Comparison of ENCODE assay signal across 8 mouse cellular contexts in the genomic region with DNA sequence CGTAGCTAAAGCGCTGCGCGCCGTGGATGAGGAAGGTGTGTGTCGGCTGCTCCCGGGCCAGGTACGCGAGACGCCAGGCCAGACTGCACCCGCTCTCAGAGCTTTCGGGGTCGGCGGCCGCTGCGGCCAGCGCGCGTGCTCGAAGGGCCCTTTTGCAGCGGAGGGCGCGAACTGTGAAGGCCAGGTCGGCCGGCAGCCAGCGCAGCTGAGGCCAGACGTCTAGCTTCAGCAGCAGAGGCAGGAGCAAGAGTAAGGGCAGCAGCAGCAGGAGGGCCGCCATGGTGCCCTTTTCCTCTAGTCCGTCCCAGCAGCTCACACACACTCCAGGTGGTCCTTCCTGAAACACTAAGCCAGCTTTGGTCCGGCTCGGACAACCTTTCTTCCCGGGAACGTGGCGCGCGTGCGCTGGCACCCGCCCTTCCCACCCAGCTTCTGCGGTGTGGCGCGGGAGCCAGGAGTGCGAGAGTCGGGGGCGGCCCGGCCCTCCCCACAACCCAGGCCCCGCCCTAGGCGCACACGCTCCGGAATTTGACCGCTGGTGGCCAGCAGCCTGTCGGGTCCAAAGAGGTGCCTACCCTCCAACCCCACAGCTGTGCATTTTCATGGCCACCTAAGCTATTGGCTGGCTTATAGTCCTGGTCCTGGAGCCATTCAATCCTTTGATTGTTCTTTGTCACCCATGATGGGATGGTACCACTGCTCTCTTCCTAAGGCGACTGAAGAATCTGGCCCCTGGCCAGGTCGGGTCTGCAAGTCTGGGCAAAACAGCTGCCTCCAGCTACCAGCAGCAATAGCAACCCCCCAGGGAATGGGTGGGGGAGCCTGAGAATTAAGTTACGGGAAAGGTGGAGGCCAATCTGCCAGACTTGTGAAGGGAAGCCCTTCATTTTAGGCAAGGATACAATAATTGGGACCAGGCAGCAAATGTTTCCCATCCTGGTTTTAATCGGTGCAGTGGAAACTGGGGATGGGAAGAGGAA. TPM values are rescaled to one million over a fixed set of nuclear protein-coding genes. Genes with fewer than 3 reads are reported as not detected.
DNase-seq lines count a peak whose midpoint lies in the region; ATAC-seq and TF ChIP-seq lines count a peak whose summit lies in the region.

A gene (minus strand): TSS at position 428 of the 980 bp plus-strand sequence.

- peak within 1 kb of the TSS; percentile 86 for H3K9ac ChIP-seq in embryonic facial prominence, embryonic 14.5 days (ENCODE audit: low read depth, low read length)
- H3K9ac ChIP-seq in heart, embryonic 15.5 days: peak within 1 kb of the TSS; percentile 62
- peak within 1 kb of the TSS; percentile 70 for H3K9ac ChIP-seq in lung, embryonic 16.5 days (ENCODE audit: low read length)

- H3K27me3 ChIP-seq in E14TG2a.4 (ENCODE audit: insufficient read depth, low read length): peaks cover 18% of the 10 kb centered on the region
- no peaks in the 10 kb centered on the region for H3K27me3 ChIP-seq in embryonic facial prominence, embryonic 14.5 days (replicated peaks; ENCODE audit: control insufficient read depth, insufficient read depth, low read length)
- H3K27me3 ChIP-seq in heart, embryonic 15.5 days: 0 out of 2 replicates have a peak, but pooled peaks cover 6% of the 10 kb centered on the region
- H3K27me3 ChIP-seq in lung, embryonic 16.5 days (ENCODE audit: control insufficient read depth, insufficient read depth, low read depth, low read length): no peaks in the 10 kb centered on the region

- H3K4me2 ChIP-seq in embryonic facial prominence, embryonic 14.5 days (ENCODE audit: low read depth, low read length): peak within 1 kb of the TSS; percentile 98
- H3K4me2 ChIP-seq in heart, embryonic 15.5 days: peak within 1 kb of the TSS; percentile 92
- peak within 1 kb of the TSS; percentile 88 for H3K4me2 ChIP-seq in lung, embryonic 16.5 days (ENCODE audit: low read depth, low read length)

- WGBS in embryonic facial prominence, embryonic 14.5 days: under 1% methylated on average over 46 of the region's 55 CpGs
- WGBS in heart, embryonic 15.5 days: 1% methylated on average over 54 of the region's 55 CpGs
- under 1% methylated on average over 51 of the region's 55 CpGs for WGBS in lung, embryonic 16.5 days

- H3K9me3 ChIP-seq in E14TG2a.4 (ENCODE audit: low read length): no peaks in the 10 kb centered on the region
- H3K9me3 ChIP-seq in embryonic facial prominence, embryonic 14.5 days (ENCODE audit: control insufficient read depth, low read length): no peaks in the 10 kb centered on the region
- H3K9me3 ChIP-seq in heart, embryonic 15.5 days (replicated peaks): no peaks in the 10 kb centered on the region
- no peaks in the 10 kb centered on the region for H3K9me3 ChIP-seq in lung, embryonic 16.5 days (ENCODE audit: control insufficient read depth, low read length)

- peaks cover 79% of the 10 kb centered on the region for H3K36me3 ChIP-seq in E14TG2a.4 (ENCODE audit: insufficient read depth, low read length)
- peaks cover 63% of the 10 kb centered on the region for H3K36me3 ChIP-seq in embryonic facial prominence, embryonic 14.5 days (ENCODE audit: control insufficient read depth, insufficient read depth, low read length)
- peaks cover 37% of the 10 kb centered on the region for H3K36me3 ChIP-seq in heart, embryonic 15.5 days
- H3K36me3 ChIP-seq in lung, embryonic 16.5 days (ENCODE audit: control insufficient read depth, insufficient read depth, low read length): peaks cover 31% of the 10 kb centered on the region

- peak within 1 kb of the TSS; percentile 92 for H3K27ac ChIP-seq in embryonic facial prominence, embryonic 14.5 days (replicated peaks; ENCODE audit: low read depth, low read length)
- peak within 1 kb of the TSS; percentile 70 for H3K27ac ChIP-seq in heart, embryonic 15.5 days
- H3K27ac ChIP-seq in lung, embryonic 16.5 days (ENCODE audit: low read length): peak within 1 kb of the TSS; percentile 84

- peaks cover 75% of the 10 kb centered on the region for H3K4me1 ChIP-seq in E14TG2a.4 (replicated peaks; ENCODE audit: low read depth, low read length)
- peaks cover 35% of the 10 kb centered on the region for H3K4me1 ChIP-seq in embryonic facial prominence, embryonic 14.5 days (ENCODE audit: control insufficient read depth, insufficient read depth, low read length)
- H3K4me1 ChIP-seq in heart, embryonic 15.5 days (replicated peaks): peaks cover 39% of the 10 kb centered on the region
- H3K4me1 ChIP-seq in lung, embryonic 16.5 days (replicated peaks; ENCODE audit: control insufficient read depth, insufficient read depth, low read length): peaks cover 33% of the 10 kb centered on the region

- H3K4me3 ChIP-seq in E14TG2a.4 (replicated peaks; ENCODE audit: low read length): peak within 1 kb of the TSS; percentile 89
- peak within 1 kb of the TSS; percentile 77 for H3K4me3 ChIP-seq in embryonic facial prominence, embryonic 14.5 days (ENCODE audit: low read depth, low read length)
- peak within 1 kb of the TSS; percentile 59 for H3K4me3 ChIP-seq in heart, embryonic 15.5 days
- H3K4me3 ChIP-seq in lung, embryonic 16.5 days (ENCODE audit: low read length): peak within 1 kb of the TSS; percentile 59

- DNase-seq in adrenal gland, adult 2 months: peak; percentile 91
- peak; percentile 94 for DNase-seq in embryonic facial prominence, embryonic 14.5 days (ENCODE audit: low spot score)
- DNase-seq in kidney, postnatal 14 days: peak; percentile 69
- peak; percentile 42 for DNase-seq in right cerebral cortex, postnatal 14 days
- no peak for DNase-seq in thymus, postnatal 10 days (ENCODE audit: low spot score in 2 of 2)

- peak; percentile 78 for ATAC-seq in embryonic facial prominence, embryonic 14.5 days (ENCODE audit: low read depth)
- ATAC-seq in heart, embryonic 15.5 days (replicated peaks; ENCODE audit: insufficient number of reproducible peaks, insufficient read depth, low FRiP score, low read depth): peak; percentile 44
- ATAC-seq in lung, embryonic 16.5 days (ENCODE audit: low read depth): peak; percentile 84

- TF ChIP-seq CTCF in E14TG2a.4 (conservative IDR thresholded peaks at IDR 0.05; ENCODE audit: low read length): no peak

RNA-seq across cellular contexts. Expression of the gene that starts here (rescaled TPM):
- 100 to 1,000 TPM in 1 of 2 experiments, 10 to 100 TPM in 1; 66.9 to 196 TPM for total RNA-seq in adrenal gland, adult 2 months (2021)
- 384 and 508 TPM in 2 replicates for polyA plus RNA-seq in adrenal gland, adult 2 months (2012; rRNA removed)
- 24.3 and 26.2 TPM in 2 replicates for polyA plus RNA-seq in embryonic facial prominence, embryonic 14.5 days (2014; fragmentation: Nextera tagmentation; extraction: Ambion mirVana)
- polyA plus RNA-seq in heart, embryonic 15.5 days (2015; fragmentation: Nextera tagmentation; extraction: Ambion mirVana): 4.8 and 9.4 TPM in 2 replicates
- 20.7 and 21.7 TPM in 2 replicates for polyA plus RNA-seq in lung, embryonic 16.5 days (2015; fragmentation: Nextera tagmentation; extraction: Ambion mirVana)

Comparison
In these comparisons a context has a peak if more than half of its experiments do, and no peak if none do; other contexts are left out.
1. RNA of the gene that starts here (polyA plus RNA-seq): 384 to 508 TPM in adrenal gland, adult 2 months; 24.3 to 26.2 TPM in embryonic facial prominence, embryonic 14.5 days, 20.7 to 21.7 TPM in lung, embryonic 16.5 days and 4.8 to 9.4 TPM in heart, embryonic 15.5 days; every median in the first group is over 10 times any median in the second.
2. DNase-seq: peak in adrenal gland, adult 2 months (single experiment), embryonic facial prominence, embryonic 14.5 days (single experiment), kidney, postnatal 14 days (single experiment) and right cerebral cortex, postnatal 14 days (single experiment); none in thymus, postnatal 10 days (0 of 2).
3. Peak in every context shown above with its lines, with median percentiles within 50 percentile points of each other: H3K4me3 ChIP-seq, ATAC-seq, H3K27ac ChIP-seq, H3K4me2 ChIP-seq and H3K9ac ChIP-seq.